Mouse (Mus musculus) lung, postnatal 25 days (tissue): ENCODE measurements around the gene Gm20547.

Source experiments
- DNase-seq: peaks from one replicate; pipeline ENCODE4 v3.0.0; 2022; ENCODE audit warnings: low spot score

Gene Gm20547

GRCm38 (mm10) chr17:34895724-34896123, 13.9 kb upstream of the Gm20547 start:
- DNase-seq: no peak

GRCm38 (mm10) chr17:34894801-34895530, 13.1 kb upstream of the Gm20547 start:
- DNase-seq: peak; percentile 20

- DNase-seq: peak; percentile 94
Measured at GRCm38 (mm10) chr17:34894074-34894597, 12.3 kb upstream of the Gm20547 start.

GRCm38 (mm10) chr17:34893072-34893824, 11.4 kb upstream of the Gm20547 start:
- no peak for DNase-seq

GRCm38 (mm10) chr17:34891377-34891776, 9.5 kb upstream of the Gm20547 start:
- DNase-seq: no peak

- no peak for DNase-seq
Measured at GRCm38 (mm10) chr17:34890074-34890743, 8.4 kb upstream of the Gm20547 start.

- DNase-seq: no peak
Measured at GRCm38 (mm10) chr17:34887942-34888341, 6.1 kb upstream of the Gm20547 start.

GRCm38 (mm10) chr17:34885615-34886014, 3.8 kb upstream of the Gm20547 start:
- no peak for DNase-seq

- DNase-seq: no peak
Measured at GRCm38 (mm10) chr17:34884704-34885103, 2.9 kb upstream of the Gm20547 start.

- no peak for DNase-seq
Measured at GRCm38 (mm10) chr17:34883332-34883731, 1.5 kb upstream of the Gm20547 start.

- no peak for DNase-seq
Measured at GRCm38 (mm10) chr17:34881166-34881565, 676 bp downstream of the Gm20547 start.

- no peak for DNase-seq
Measured at GRCm38 (mm10) chr17:34879336-34879879, 2.4 kb downstream of the Gm20547 start, which contains the start of gene Zbtb12. Gene Zbtb12, plus strand, starts transcription at chr17:34879483.

- no peak for DNase-seq
Measured at GRCm38 (mm10) chr17:34874321-34874720, 7.5 kb downstream of the Gm20547 start.

GRCm38 (mm10) chr17:34865981-34866380, 15.9 kb downstream of the Gm20547 start:
- DNase-seq: no peak

GRCm38 (mm10) chr17:34862416-34863081, 19.3 kb downstream of the Gm20547 start, which contains the start of gene Cfb:
Gene Cfb, minus strand, starts transcription at chr17:34862518.
- DNase-seq: no peak

- peak; percentile 59 for DNase-seq
Measured at GRCm38 (mm10) chr17:34861704-34862415, 20.0 kb downstream of the Gm20547 start.

GRCm38 (mm10) chr17:34860514-34860913, 21.3 kb downstream of the Gm20547 start:
- DNase-seq: no peak

- no peak for DNase-seq
Measured at GRCm38 (mm10) chr17:34858670-34859069, 23.2 kb downstream of the Gm20547 start.

- peak; percentile 50 for DNase-seq
Measured at GRCm38 (mm10) chr17:34855825-34856224, 26.0 kb downstream of the Gm20547 start.

- no peak for DNase-seq
Measured at GRCm38 (mm10) chr17:34854761-34855160, 27.1 kb downstream of the Gm20547 start.

GRCm38 (mm10) chr17:34853511-34853910, 28.3 kb downstream of the Gm20547 start:
- DNase-seq: no peak
